In the genomic region with DNA sequence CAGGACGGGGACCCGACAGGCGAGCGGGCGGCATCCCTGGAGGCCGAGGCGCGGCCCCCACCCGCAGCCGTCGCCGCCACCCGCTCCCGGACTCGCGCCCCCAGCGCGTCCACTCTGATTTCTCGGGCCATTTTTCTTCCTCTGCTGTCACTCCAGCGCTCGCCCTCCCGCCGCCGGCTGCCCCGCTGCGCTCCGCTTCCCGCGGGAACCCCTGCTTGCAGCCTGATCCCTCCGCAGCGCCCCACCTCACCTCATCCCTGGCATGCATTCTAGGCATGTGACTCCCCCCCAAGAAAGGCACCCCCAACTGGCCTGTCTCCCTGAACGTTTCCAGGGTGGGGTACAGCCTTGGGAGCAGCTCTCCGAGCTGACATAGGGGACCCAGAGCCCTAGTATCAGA, we compare ENCODE assay signal across 11 mouse cellular contexts. TPM values are rescaled to one million over a fixed set of nuclear protein-coding genes. Genes with fewer than 3 reads are reported as not detected.
A peak's percentile ranks its signal among the peaks of the same experiment; 100 is the strongest.
DNase-seq lines count a peak whose midpoint lies in the region; ATAC-seq and TF ChIP-seq lines count a peak whose summit lies in the region.
"Had no signal": no experiment of that assay in that cellular context is flagged by ENCODE, and none has a peak within 500 bp of the region (broad histone marks: within the 10 kb centered on the region; RNA-seq: fewer than 3 reads in every experiment).

No protein-coding gene starts in this region.

- peak overlapping the region; percentile 51 for H3K4me3 ChIP-seq in heart, embryonic 12.5 days
- H3K4me3 ChIP-seq in ES-E14 (ENCODE audit: insufficient read depth in 1 of 2, low read depth in 1 of 2, low read length in 2 of 2, poor library complexity in 1 of 2, severe bottlenecking in 1 of 2) = peak overlapping the region; percentile 45 to 61
- H3K4me3 ChIP-seq in hindbrain, embryonic 11.5 days (ENCODE audit: low read depth, low read length) = peak overlapping the region; percentile 31
- peak overlapping the region; percentile 34 for H3K4me3 ChIP-seq in midbrain, embryonic 11.5 days (ENCODE audit: low read depth, low read length)

- in situ Hi-C loops in ES-E14 (cut with MboI; ENCODE audit: low sequenced_read_pairs in 2 of 2, unreplicated experiment in 2 of 2) = loop anchor here in 1 of 2 experiments (25.0 kb wide), 1 partner anchor 343 kb away; a partner anchor contains a TSS

- H3K4me2 ChIP-seq in heart, embryonic 12.5 days = peak overlapping the region; percentile 79
- peak overlapping the region; percentile 56 for H3K4me2 ChIP-seq in hindbrain, embryonic 11.5 days (replicated peaks; ENCODE audit: low read depth, low read length)
- H3K4me2 ChIP-seq in midbrain, embryonic 11.5 days = peak overlapping the region; percentile 55

- peaks cover 3% of the 10 kb centered on the region for H3K9me3 ChIP-seq in heart, embryonic 12.5 days (replicated peaks)
- no peaks in the 10 kb centered on the region for H3K9me3 ChIP-seq in ES-E14 (ENCODE audit: control insufficient read depth, insufficient read depth, low read depth, low read length)
- no peaks in the 10 kb centered on the region for H3K9me3 ChIP-seq in hindbrain, embryonic 11.5 days (ENCODE audit: control insufficient read depth, low read length)
- H3K9me3 ChIP-seq in midbrain, embryonic 11.5 days (ENCODE audit: control insufficient read depth, low read length) = no peaks in the 10 kb centered on the region

- no peak overlapping the region for H3K27ac ChIP-seq in heart, embryonic 12.5 days (ENCODE audit: poor library complexity, severe bottlenecking)
- H3K27ac ChIP-seq in ES-E14 (ENCODE audit: insufficient read depth, low read depth, low read length, poor library complexity, severe bottlenecking) = no peak overlapping the region
- no peak overlapping the region for H3K27ac ChIP-seq in hindbrain, embryonic 11.5 days (ENCODE audit: low read depth, low read length)
- H3K27ac ChIP-seq in midbrain, embryonic 11.5 days (ENCODE audit: low read depth, low read length) = no peak overlapping the region

- H3K36me3 ChIP-seq in heart, embryonic 12.5 days = no peaks in the 10 kb centered on the region
- H3K36me3 ChIP-seq in ES-E14 (ENCODE audit: control insufficient read depth, insufficient read depth, low read length, poor library complexity, severe bottlenecking) = no peaks in the 10 kb centered on the region
- no peaks in the 10 kb centered on the region for H3K36me3 ChIP-seq in hindbrain, embryonic 11.5 days (ENCODE audit: control insufficient read depth, insufficient read depth, low read length)
- no peaks in the 10 kb centered on the region for H3K36me3 ChIP-seq in midbrain, embryonic 11.5 days (ENCODE audit: control insufficient read depth, insufficient read depth, low read length)

- ATAC-seq in heart, embryonic 12.5 days (ENCODE audit: insufficient number of reproducible peaks, low FRiP score) = no peak
- no peak for ATAC-seq in hindbrain, embryonic 11.5 days (ENCODE audit: low FRiP score)
- no peak for ATAC-seq in midbrain, embryonic 11.5 days (ENCODE audit: low FRiP score)

- peaks cover 15% of the 10 kb centered on the region for H3K4me1 ChIP-seq in heart, embryonic 12.5 days (replicated peaks)
- H3K4me1 ChIP-seq in ES-E14 (ENCODE audit: control insufficient read depth in 2 of 2, insufficient read depth in 2 of 2, low read length in 2 of 2, poor library complexity in 1 of 2) = peaks cover 0 to 4% of the 10 kb centered on the region in 2 experiments; a peak in 1 of 4 replicates
- peaks cover 21% of the 10 kb centered on the region for H3K4me1 ChIP-seq in hindbrain, embryonic 11.5 days (replicated peaks; ENCODE audit: control insufficient read depth, insufficient read depth, low read length)
- peaks cover 18% of the 10 kb centered on the region for H3K4me1 ChIP-seq in midbrain, embryonic 11.5 days (ENCODE audit: control insufficient read depth, insufficient read depth, low read length)

- H3K9ac ChIP-seq in heart, embryonic 12.5 days = peak overlapping the region; percentile 52; the same call in 1 of the 2 replicates
- 0 out of 2 replicates have a peak overlapping the region, but pooled peaks have one; percentile 5 for H3K9ac ChIP-seq in ES-E14 (ENCODE audit: insufficient read depth, low read depth, low read length, poor library complexity, severe bottlenecking)
- H3K9ac ChIP-seq in hindbrain, embryonic 11.5 days (ENCODE audit: low read depth, low read length) = peak overlapping the region; percentile 15; the same call in 1 of the 2 replicates
- H3K9ac ChIP-seq in midbrain, embryonic 11.5 days (ENCODE audit: low read length) = peak overlapping the region; percentile 46

- intact Hi-C loops in heart, postnatal 10 days (cut with DNase I) = no loop called here

- WGBS in heart, embryonic 12.5 days = 4% methylated on average over 28 of the region's 33 CpGs
- 1% methylated on average over 17 of the region's 33 CpGs for WGBS in hindbrain, embryonic 11.5 days
- 3% methylated on average over 23 of the region's 33 CpGs for WGBS in midbrain, embryonic 11.5 days

- peaks cover 73% of the 10 kb centered on the region for H3K27me3 ChIP-seq in heart, embryonic 12.5 days (replicated peaks)
- H3K27me3 ChIP-seq in hindbrain, embryonic 11.5 days (ENCODE audit: control insufficient read depth, insufficient read depth, low read length) = peaks cover 51% of the 10 kb centered on the region
- H3K27me3 ChIP-seq in midbrain, embryonic 11.5 days (ENCODE audit: control insufficient read depth, insufficient read depth, low read length) = peaks cover 40% of the 10 kb centered on the region

- DNase-seq in heart, postnatal 10 days = no peak
- DNase-seq in ES-E14 (ENCODE audit: low read depth, low spot score) (no peak), MN1 (ENCODE audit: low spot score) (no peak)
- peak; percentile 37 for DNase-seq in hindbrain, embryonic 11.5 days (ENCODE audit: low spot score)
- peak; percentile 80 for DNase-seq in midbrain, embryonic 11.5 days (ENCODE audit: low spot score, missing footprints)
- DNase-seq in cerebellum, adult 9-11 months = no peak
- DNase-seq in urinary bladder, adult 2 months (ENCODE audit: low spot score) = no peak
- DNase-seq: B cell, adult 2 months had no signal

TF ChIP-seq in ES-E14, 5 proteins besides CTCF, POLR2A, EP300 and RAD21:
- TF ChIP-seq HCFC1 (IDR thresholded peaks at IDR 0.05; ENCODE audit: borderline replicate concordance, insufficient read depth, low read length) (no peak), CHD2 (IDR thresholded peaks at IDR 0.05; ENCODE audit: low read depth, low read length) (no peak), ZNF384 (IDR thresholded peaks at IDR 0.05; ENCODE audit: low read depth, low read length) (no peak), MAFK (IDR thresholded peaks at IDR 0.05; ENCODE audit: insufficient read depth, low read depth, low read length) (no peak), ZC3H11A (IDR thresholded peaks at IDR 0.05; ENCODE audit: borderline replicate concordance, low read depth, low read length) (no peak)
TF ChIP-seq in ES-E14: peak in this region for 0.

RNA-seq across cellular contexts. Expression of a gene that starts 10.9 kb away (rescaled TPM):
- not detected in 2 replicates for polyA plus RNA-seq in heart, embryonic 12.5 days (2016; fragmentation: Nextera tagmentation; extraction: Ambion mirVana)
- total RNA-seq in heart, postnatal 10 days (2021) = not detected
- not detected in 2 replicates for total RNA-seq in ES-E14 (2012; rRNA removed)
- 4.7 and 6.1 TPM in 2 replicates for polyA plus RNA-seq in hindbrain, embryonic 11.5 days (2014; fragmentation: Nextera tagmentation; extraction: Ambion mirVana)
- 2.0 and 2.2 TPM in 2 replicates for polyA plus RNA-seq in midbrain, embryonic 11.5 days (2014; fragmentation: Nextera tagmentation; extraction: Ambion mirVana)
- not detected in 2 replicates for polyA plus RNA-seq in urinary bladder, adult 2 months (2012; rRNA removed)
- total RNA-seq: adrenal gland, adult 18-20 months; layer of hippocampus, adult 8-10 months had no signal

RNA-seq across cellular contexts. Expression of a gene that starts 17.3 kb away (rescaled TPM):
- 153 and 170 TPM in 2 replicates for polyA plus RNA-seq in heart, embryonic 12.5 days (2016; fragmentation: Nextera tagmentation; extraction: Ambion mirVana)
- 100 to 1,000 TPM; 292 to 300 TPM for total RNA-seq in heart, postnatal 10 days (2021)
- total RNA-seq in ES-E14 (2012; rRNA removed) = 212 and 328 TPM in 2 replicates
- polyA plus RNA-seq in hindbrain, embryonic 11.5 days (2014; fragmentation: Nextera tagmentation; extraction: Ambion mirVana) = 122 and 129 TPM in 2 replicates
- 108 and 110 TPM in 2 replicates for polyA plus RNA-seq in midbrain, embryonic 11.5 days (2014; fragmentation: Nextera tagmentation; extraction: Ambion mirVana)
- polyA plus RNA-seq in urinary bladder, adult 2 months (2012; rRNA removed) = 367 and 429 TPM in 2 replicates

RNA-seq across cellular contexts. Expression of a gene that starts 50.5 kb away (rescaled TPM):
- polyA plus RNA-seq in heart, embryonic 12.5 days (2016; fragmentation: Nextera tagmentation; extraction: Ambion mirVana) = 2.9 and 3.8 TPM in 2 replicates
- under 1 TPM; 0.43 to 0.72 TPM for total RNA-seq in heart, postnatal 10 days (2021)
- 21.2 and 37.0 TPM in 2 replicates for total RNA-seq in ES-E14 (2012; rRNA removed)
- polyA plus RNA-seq in hindbrain, embryonic 11.5 days (2014; fragmentation: Nextera tagmentation; extraction: Ambion mirVana) = 40.1 and 48.8 TPM in 2 replicates
- 34.4 and 36.0 TPM in 2 replicates for polyA plus RNA-seq in midbrain, embryonic 11.5 days (2014; fragmentation: Nextera tagmentation; extraction: Ambion mirVana)
- 0.51 and 0.93 TPM in 2 replicates for polyA plus RNA-seq in urinary bladder, adult 2 months (2012; rRNA removed)

RNA-seq across cellular contexts. Expression of a gene that starts 52.5 kb away (rescaled TPM):
- 82.7 and 83.0 TPM in 2 replicates for polyA plus RNA-seq in heart, embryonic 12.5 days (2016; fragmentation: Nextera tagmentation; extraction: Ambion mirVana)
- total RNA-seq in heart, postnatal 10 days (2021) = 10 to 100 TPM; 75.3 to 87.0 TPM
- total RNA-seq in ES-E14 (2012; rRNA removed) = 32.1 and 40.0 TPM in 2 replicates
- 43.0 and 46.4 TPM in 2 replicates for polyA plus RNA-seq in hindbrain, embryonic 11.5 days (2014; fragmentation: Nextera tagmentation; extraction: Ambion mirVana)
- 37.7 and 38.1 TPM in 2 replicates for polyA plus RNA-seq in midbrain, embryonic 11.5 days (2014; fragmentation: Nextera tagmentation; extraction: Ambion mirVana)
- polyA plus RNA-seq in urinary bladder, adult 2 months (2012; rRNA removed) = 174 and 180 TPM in 2 replicates

RNA-seq across cellular contexts. Expression of a gene that starts 58.0 kb away (rescaled TPM):
- 0.15 TPM in 1 of 2 replicates, not detected in the other for polyA plus RNA-seq in heart, embryonic 12.5 days (2016; fragmentation: Nextera tagmentation; extraction: Ambion mirVana)
- total RNA-seq in heart, postnatal 10 days (2021) = 1 to 10 TPM; 1.3 to 1.8 TPM
- 1.3 and 1.5 TPM in 2 replicates for total RNA-seq in ES-E14 (2012; rRNA removed)
- 0.39 TPM in 1 of 2 replicates, not detected in the other for polyA plus RNA-seq in hindbrain, embryonic 11.5 days (2014; fragmentation: Nextera tagmentation; extraction: Ambion mirVana)
- polyA plus RNA-seq in midbrain, embryonic 11.5 days (2014; fragmentation: Nextera tagmentation; extraction: Ambion mirVana) = 0.12 and 0.14 TPM in 2 replicates
- polyA plus RNA-seq in urinary bladder, adult 2 months (2012; rRNA removed) = 0.65 and 0.74 TPM in 2 replicates

Comparison
In these comparisons a context has a peak if more than half of its experiments do, and no peak if none do; other contexts are left out.
1. DNase-seq: peak in hindbrain, embryonic 11.5 days (single experiment) and midbrain, embryonic 11.5 days (single experiment); none in heart, postnatal 10 days (0 of 2), ES-E14 (single experiment), cerebellum, adult 9-11 months (single experiment), MN1 (single experiment) and urinary bladder, adult 2 months (single experiment).
2. Peak in every context shown above with its lines, with median percentiles within 50 percentile points of each other: H3K4me2 ChIP-seq, H3K4me3 ChIP-seq and H3K9ac ChIP-seq.